20 mouse cellular contexts compared by ENCODE assay signal in the genomic region with DNA sequence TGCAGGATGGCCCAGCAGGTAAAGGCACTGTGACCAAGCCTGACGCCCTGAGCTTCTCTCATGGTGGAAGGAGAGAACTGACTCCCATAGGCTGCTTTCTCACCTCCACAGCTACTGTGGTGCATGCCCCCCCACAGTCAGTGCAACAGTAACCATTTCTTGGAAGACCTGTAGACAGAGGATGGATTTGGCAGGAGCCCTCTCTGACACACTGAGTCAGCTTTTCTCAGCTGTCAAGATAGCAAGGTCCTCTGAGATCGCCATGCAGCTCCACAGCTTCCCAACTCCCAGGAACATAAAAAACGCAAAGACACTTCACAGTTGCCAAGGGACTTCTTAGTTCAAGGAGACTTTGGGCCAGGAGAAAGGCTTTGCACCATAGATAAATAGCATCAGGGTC. TPM values are rescaled to one million over a fixed set of nuclear protein-coding genes. Genes with fewer than 3 reads are reported as not detected.
"Had no signal": no experiment of that assay in that cellular context is flagged by ENCODE, and none has a peak within 500 bp of the region (broad histone marks: within the 10 kb centered on the region; RNA-seq: fewer than 3 reads in every experiment).

No protein-coding gene starts in this region.

- H3K27ac ChIP-seq: kidney, postnatal 0 days; left cerebral cortex, adult 2 months; liver, embryonic 13.5 days; midbrain, embryonic 10.5 days; midbrain, embryonic 13.5 days; neural tube, embryonic 13.5 days had no signal

- H3K36me3 ChIP-seq: midbrain, embryonic 13.5 days; neural tube, embryonic 13.5 days had no signal

- H3K27me3 ChIP-seq: liver, embryonic 13.5 days; midbrain, embryonic 13.5 days; neural tube, embryonic 13.5 days had no signal

- H3K4me3 ChIP-seq: left cerebral cortex, adult 2 months; liver, embryonic 13.5 days; midbrain, embryonic 10.5 days; midbrain, embryonic 13.5 days; myocyte; neural tube, embryonic 13.5 days had no signal

- H3K9me3 ChIP-seq: midbrain, embryonic 10.5 days; midbrain, embryonic 13.5 days; neural tube, embryonic 13.5 days had no signal

- DNase-seq: kidney, postnatal 36 days; layer of hippocampus, postnatal 36 days; liver, embryonic 13.5 days; lung, adult 2 months; lung, postnatal 14 days; lung, postnatal 4 days; retina, postnatal 1 day; thymus, postnatal 25 days had no signal

RNA-seq across cellular contexts. Expression of a gene that starts 28.7 kb away (rescaled TPM):
- total RNA-seq: liver, adult 2 months; megakaryocyte progenitor cell, adult 5-6 weeks; monocyte, adult 5-6 weeks; neutrophil, adult 5-6 weeks had no signal
- polyA plus RNA-seq: liver, adult 2 months; liver, embryonic 16.5 days; spleen, adult 2 months had no signal

RNA-seq across cellular contexts. Expression of a gene that starts 34.5 kb away (rescaled TPM):
- total RNA-seq: liver, adult 2 months; megakaryocyte progenitor cell, adult 5-6 weeks; monocyte, adult 5-6 weeks; neutrophil, adult 5-6 weeks had no signal
- polyA plus RNA-seq: liver, adult 2 months had no signal
